Mouse (Mus musculus) urinary bladder, postnatal 4 days (tissue): Measurements from ENCODE around the gene Ice1.
A peak's percentile ranks its signal among the peaks of the same experiment; 100 is the strongest.

ENCODE experiments used
- DNase-seq, 2 experiments: peaks; one replicate each; pipeline ENCODE4 v3.0.0; 2021 to 2022; ENCODE audit warnings: low spot score in 2 of 2

Ice1 gene

DNA sequence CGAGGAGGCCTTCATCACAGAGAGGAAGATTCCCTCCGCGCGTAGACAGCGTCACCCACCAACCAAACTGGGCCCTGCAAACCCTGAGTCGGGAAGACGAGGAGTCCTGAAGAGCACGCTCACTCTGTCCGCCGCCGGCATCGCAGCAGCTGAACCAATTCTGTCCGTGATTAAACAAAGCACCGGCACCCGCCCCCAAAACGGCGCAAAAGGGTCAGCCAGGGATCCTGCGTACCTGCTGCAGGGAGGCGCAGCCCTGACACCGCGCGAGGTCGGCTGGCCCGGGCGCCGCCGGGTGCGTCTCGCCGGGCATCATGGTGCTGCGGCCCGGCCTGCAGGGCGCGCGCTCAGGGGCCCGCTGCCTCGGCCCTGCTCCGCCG, at the start of gene Ice1:
Gene Ice1, minus strand, starts transcription at position 353 of the 380 bp plus-strand sequence.
- no peak for DNase-seq

DNA sequence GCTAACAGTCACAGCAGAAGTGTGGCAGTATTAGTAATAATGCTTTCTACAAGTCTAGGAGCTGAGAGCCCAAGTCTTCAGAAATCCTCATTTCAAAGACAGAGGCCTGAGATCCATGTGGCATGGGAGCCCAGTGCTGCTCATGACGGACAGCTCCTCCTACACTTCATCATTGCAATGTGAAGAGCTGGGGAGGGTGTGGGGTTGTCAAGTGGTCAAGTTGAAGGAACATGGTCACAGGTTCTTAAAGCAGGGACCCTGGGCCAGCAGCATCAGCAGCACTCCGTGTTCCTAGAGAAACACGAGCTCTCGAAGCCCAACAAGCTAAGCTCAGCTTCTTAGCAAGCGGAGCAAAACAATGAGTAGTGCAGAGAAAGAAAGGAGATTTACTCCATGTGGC, 48.4 kb upstream of the Ice1 start:
- no peak for DNase-seq

DNA sequence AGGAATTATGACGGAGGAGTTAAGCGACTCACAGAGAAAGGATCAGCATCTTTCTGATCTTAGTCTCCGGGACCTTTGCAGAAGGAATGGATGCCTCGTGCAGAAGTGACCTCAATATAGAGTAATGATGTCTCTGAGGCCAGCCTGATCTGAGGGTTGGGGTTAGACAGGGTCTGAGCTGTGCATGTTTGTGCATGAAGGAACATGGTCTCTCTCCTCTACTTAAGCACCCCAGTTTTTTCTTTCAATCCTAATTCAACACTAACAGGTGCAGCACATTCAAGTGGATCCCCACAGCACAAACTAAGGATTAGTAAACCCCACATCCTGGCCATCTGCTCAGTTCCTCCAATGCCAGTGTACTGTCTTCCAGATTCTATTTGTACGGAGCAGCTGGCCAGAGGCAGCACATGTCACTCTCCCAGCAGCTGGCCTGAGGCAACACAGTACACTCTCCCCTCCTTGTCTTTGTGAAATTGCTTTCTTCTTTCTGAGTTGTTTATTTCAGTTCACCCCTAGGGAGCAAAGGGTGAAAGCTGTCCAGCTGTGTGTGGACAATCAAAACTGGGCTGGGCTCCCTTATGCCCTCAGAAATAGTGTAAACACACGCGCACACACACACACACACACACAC, 47.7 kb upstream of the Ice1 start:
- DNase-seq, result no peak

DNA sequence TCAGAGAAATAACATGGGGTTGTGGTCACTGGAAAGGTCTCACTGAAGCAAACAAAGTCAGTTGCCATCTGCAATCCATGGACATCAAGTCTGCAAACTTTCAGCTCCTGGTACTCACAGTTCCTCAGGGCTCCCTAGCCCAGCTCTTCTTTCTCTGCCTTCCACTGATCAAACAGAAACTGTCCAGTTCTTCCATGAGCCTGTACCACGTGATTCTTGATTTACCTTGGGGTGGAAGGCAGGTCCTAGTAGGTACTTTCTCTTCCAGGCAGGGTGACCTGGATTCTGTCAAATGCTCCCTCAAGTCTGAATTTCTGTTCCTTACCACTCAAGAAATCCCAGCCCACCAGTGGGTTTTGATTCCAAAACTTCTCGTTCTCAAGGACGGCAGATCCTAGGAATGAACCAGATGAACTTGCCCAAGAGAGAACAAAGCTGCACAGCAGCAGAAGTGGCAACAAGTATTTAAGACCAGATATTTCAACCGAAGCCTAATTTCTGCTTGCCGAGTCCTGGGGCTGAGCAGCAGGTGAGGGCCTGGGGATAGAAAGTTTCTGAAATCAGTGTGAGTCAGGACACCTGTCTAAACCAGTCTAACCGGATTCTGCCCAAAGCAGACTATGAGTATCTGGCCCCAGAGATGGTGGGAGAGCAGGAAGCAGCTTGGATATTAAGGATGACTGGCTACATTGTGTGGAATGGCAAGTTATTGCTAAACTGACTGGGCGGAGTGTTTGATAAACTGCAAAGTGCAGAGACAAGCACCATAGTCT, 44.2 kb upstream of the Ice1 start:
- DNase-seq, result no peak

DNA sequence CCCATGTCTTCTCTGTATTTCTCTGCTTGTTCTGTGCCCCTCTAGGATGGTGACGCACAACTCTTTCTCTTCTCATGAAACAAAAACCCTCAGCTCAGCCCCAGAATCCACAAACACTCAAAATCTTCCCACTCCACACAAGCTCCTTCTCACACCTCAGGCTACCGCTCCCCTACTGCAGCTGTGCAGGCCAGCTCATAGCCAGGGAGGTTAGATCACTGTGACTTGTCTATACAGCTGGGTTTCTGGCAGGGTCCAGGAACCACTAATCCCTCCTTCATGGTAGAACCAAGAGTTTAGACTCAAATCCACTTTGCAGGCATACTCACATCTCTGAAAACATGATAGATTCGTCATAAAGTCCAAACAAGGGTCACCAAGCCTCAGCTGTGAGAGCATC, 42.9 kb upstream of the Ice1 start:
- no peak for DNase-seq

DNA sequence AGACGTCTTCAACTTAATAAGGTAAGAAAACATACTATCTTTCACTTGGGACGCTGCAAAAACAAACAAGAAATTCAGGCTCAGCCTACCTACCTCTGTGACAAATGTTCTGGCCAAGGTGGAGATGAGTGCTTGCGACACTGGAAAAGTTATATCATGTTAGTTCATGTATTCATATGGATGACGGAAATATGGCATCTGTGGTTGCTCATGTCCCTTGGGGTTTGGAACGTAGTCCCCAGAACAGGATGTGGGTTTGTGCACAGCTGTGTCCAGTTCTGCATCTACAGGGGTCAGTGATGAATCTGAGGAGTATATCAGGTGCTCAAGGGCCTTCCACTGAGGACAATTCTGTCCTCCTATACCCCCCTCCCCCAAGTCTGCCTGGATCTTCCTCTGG, 40.3 kb upstream of the Ice1 start:
- DNase-seq, result no peak

DNA sequence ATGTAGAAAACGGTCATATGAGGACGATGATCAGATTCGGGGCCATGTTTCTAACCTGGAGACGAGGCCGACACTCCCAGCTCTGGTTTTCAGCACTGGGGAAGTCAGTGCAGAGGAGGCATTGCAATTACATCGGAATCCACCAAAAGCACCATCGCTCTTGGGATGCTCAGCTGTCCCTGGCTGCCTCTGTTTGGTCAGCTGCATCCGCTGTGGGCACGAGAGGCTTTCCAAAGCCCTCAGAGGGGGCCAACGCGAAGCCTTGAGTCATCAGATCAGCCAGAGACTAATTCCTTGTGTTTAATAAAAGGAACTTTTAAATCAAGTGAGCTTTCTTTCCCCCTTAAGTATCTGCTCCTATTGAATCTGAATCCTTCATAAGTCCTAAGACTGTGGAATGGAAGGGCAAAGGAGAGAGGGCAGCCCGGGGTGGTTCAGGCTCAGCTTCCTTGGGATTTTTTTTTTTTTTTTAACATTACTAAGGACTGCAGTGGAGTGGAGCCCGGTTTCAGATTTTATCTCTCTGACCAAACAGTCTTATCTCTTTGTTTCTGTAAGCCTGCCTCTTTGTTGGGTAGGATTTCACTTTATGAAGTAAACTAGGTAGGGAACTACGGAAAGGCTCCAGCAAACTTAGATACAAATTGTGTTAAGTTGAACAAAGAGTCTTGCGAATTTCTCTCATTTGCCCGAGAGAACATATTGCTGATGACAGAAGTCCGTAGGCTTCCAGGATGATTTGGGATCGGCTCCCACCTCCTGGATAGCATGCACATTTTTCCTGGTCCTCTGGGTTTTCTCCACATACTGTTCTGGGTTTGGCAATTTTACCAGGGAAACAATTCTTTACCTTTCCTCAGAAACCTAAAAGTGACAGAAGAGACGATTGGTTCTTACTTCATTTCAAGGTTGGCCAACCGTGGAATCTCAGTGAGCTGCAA, 39.1 kb upstream of the Ice1 start:
- DNase-seq, result no peak

DNA sequence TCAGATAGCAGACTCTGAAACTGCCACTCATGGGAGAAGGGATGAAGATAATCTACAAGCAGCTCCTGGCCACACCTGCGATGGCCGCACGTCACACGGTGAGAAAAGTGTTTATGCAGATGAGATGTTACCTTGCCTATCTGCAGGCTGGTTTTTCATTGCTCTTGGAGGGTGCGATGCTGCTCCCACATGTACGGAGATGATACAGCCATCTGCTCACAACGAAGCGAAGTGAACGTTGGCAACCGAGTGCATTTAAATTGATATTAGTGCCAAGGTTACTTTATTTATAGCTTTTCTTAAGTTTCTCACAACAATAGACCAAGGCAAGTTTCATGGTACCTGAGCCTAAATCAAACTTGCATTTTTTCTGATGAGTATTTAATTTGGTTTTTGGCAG, 37.6 kb upstream of the Ice1 start:
- DNase-seq, result no peak

DNA sequence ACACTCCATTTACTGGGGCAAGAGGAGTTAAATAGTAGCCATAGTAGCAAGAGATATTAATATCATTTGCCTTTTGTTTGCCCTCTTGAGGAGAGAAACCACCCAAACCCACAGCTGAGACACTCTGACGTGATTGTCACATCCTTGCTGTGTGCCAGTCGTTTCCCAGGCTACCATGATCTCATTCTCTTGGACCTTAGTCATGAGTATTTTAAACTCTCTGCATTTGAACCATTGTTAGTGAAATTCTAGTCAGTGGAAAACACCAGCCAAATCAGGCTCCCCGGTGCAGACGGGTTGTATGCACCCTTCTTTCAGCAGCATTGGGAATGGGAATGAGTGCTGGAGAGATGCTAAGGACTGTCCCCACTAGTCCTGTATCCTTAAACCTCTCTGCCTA, 32.6 kb upstream of the Ice1 start:
- DNase-seq, result no peak

DNA sequence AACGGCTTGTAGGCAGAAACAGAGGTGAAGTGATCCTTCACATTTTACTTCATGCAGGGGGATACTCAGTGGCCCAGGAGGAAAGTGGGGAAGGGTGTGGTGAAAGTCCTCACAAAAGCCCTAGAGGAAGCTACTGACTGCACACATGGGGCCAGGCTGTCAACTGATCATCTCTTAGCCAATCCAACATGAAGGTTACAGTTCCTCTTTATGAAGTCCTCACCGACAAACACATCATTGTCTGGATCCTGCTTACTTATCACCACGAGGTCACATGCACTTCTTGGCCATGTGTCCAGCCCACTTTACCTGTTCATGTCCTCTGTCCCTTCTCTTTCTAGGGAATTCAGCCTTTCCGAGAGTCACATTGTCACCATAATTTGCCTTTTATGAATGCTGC, 22.3 kb upstream of the Ice1 start:
- DNase-seq, result peak in 1 of 2 experiments; percentile 11

DNA sequence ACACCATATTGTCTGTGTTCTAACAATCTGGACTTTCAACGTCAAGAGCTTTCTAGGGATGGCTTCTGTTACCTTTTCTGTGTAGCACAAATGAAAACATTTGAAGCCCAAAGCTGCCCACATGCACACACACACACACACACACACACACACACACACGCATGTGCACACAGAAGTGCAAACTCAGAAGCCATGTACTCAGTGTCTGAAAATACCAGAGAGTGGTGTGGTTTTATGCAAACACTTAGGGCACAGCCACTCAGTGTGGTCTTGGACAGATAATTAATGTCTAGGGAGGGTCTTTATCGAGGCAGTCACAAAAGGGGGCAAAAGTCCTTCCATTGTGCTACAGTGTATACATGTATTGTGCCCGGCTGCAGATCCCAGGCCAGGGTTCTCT, 19.3 kb upstream of the Ice1 start:
- no peak for DNase-seq

DNA sequence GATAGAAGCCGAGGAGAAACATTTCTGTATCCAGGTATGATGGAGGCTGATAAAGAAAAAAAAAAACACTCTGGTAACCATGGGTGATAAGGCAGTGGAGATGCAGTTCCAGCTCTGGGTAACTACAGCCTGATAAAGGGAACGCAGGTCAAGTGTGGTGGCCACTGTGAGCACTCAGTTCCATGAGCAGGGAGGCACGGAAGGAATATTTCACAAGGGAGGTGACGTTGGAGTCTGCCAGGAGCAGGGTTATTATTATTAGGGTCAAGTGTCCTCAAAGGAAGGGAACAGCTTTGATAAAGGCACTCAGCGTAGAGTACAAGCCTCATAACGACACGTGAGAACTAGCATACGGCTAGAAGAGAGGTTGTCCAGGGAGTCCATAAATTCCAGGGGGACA, 18.9 kb upstream of the Ice1 start:
- DNase-seq, result no peak

DNA sequence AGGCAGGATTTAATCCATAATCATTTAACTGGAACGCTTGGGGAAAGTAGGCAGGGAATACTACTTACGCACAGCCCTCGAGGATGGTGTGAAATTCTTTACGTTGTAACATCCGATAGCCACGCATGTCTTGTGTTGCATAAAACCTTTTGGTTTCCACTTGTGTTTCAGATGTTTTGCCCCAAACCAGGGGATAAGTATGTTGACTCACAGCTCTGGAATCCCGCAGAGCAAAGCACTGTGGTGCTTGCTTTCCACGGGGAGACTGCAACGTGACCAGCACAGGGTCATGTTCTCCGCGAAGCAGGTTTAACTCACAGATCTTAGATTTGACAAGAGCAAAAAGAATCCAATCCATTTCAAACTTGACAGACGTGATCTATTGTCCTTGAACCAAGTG, 18.1 kb upstream of the Ice1 start:
- no peak for DNase-seq

DNA sequence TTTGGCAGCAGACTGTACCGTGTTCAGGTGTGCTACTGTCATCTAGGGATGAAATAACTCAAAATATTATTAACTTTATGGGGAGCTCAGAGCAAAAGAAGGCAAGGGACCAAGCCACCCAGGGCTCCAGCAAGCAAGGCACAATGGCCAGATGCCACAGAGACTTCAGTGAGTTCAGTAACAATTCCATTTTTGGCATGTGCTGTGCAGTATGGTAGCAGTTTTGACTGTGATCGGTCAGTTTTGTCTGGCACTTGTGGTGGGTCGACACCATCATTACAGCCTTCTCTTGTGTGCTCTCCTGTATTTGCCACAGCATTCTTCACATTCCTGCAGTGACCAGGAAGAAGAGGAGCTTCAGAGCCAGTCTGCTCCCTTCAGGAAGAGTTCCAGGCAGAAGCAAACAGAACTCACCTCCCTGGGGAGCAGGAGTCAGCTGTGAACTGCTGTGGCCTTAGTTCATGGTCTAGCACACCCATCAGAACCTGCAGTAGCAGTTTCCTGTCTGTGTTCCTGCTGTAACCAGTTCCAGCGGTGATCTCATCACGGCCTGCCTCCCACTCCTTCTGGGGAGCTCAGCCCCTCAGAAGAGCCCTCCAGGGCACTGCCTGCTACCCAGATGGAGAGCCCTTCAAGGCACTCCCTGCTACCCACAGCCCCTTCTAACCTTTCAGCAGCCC, 16.8 kb upstream of the Ice1 start:
- no peak for DNase-seq

DNA sequence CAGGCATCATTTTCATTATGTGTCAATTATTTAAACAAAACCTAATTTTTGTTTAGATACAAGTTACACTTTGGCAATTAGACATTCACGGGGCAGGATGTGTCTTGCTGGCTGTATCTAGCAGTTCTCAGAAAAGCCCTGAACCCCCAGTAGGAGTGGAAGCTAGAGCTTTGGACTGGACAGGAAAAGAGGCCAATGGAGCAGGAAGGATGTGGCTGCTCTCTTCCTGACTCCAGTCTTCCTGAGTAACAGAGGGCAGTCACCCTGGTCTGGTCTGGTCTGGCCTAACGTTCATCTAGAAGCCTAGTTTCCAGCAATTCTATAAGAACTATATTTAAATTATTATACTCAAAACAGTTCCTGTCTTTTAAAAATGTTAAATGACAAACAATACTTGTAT, 16.0 kb upstream of the Ice1 start:
- DNase-seq, result no peak

DNA sequence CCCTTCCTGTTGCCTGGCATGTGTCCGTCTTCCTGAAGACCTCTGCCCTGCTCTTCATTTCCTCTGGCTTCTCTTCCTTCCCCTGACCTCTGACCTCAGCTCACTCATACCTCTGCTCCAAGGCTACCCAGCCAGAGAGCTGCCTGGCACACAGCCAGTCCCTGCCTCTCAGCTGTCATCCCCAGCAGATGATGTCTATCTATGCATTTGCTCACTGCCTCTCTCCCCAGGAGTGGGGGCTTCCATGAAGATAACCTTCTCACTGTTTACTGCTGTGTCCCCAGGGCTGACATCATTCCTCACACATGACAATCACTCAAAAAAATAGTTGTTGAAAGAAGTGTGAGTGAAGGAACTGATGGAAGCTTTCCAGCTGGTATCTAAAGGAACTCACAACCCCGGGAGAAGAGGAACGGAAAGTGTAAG, 12.6 kb upstream of the Ice1 start:
- no peak for DNase-seq

DNA sequence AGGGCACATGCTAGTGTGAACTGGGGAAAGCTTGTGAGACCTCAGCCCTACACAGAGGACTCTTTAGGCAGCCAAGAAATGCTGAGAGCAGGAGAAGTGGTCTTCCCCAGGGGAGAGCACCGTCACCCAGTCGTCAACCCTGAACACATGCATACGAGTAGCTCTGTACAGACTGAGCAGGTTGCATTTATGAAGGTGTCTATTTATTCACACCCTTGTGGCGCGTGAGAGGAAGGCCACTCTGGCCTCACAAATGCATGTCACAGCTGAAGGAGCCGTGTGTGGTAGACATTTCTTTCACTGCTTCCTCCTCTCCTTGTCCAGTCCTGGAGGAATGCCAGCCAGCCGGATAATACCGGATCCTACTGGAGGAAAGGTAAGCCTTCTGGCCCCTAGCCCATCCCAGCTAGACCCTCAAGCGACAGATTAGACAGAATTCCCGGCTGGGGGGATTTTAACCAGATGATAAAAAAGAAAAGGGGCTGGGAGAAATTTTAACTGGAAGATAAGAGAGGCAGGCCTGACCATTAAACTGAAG, 8.6 kb upstream of the Ice1 start:
- no peak for DNase-seq

DNA sequence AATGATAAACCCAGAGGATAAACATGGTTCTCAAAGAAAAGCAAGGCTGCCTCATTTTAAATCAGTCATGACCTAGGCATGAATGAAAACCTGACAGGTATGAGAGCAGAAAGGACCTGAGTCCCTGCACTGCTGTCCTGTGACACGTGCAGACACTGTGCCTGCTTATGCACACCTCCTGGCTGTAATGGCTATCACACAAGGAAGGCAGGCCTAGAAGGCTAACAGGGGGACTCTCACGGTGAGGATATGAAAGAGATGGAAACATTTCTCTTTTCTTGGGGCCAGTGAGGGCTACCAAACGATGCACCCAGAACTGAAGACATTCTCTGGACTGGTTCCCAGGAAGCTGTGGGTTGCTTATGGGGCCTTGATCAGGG, 6.6 kb upstream of the Ice1 start:
- peak in 1 of 2 experiments; percentile 11 for DNase-seq

DNA sequence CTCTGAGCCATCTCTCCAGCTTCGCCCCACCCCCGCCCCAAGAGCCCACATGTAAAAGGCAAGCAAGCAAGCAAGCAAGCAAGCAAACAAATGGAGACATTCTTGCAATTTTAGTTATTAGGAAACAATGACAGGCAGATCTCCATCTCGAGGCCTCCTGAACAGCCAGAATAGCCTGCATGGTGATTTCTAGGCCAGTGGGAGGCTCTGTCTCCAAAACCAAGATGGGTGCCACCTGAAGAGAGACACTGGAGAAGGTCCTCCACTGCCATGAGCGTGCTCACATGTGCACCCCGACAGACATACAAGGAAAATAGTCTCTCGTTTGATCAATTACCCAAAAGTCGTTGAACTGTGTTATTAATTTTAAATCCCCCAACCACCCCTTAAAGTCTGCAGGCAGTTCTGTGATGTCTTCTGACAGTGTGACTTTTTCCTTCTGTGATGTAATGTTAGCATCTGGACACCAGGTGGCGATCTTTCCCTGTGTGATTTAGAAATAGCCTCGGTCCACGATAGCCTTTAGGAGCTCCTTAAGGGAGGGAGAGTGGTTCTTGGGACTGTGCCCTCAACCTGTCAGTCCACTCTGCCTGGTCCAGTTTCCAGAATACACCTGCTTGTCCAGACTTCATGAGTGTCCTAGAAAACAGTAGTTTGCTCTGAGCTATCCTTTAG, 6.1 kb upstream of the Ice1 start:
- DNase-seq, result peak in 1 of 2 experiments; percentile 21

DNA sequence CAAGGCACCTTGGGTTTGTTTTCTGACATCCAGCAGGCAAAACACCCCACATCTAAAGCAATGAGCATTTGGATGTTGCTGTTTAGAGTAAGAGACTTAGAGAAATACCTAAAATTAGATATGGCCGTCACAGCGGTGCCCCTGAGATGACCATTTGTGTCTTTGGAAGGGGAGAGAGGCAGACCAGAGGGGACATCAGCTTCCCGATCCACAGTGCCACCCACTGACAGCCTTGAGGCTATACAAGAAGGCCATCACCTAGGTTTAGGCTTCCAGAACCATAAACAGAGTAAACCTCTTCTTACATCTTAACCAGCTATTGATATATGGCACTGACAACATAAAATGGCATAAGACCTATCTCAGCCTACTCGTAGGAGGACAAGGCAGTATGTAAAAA, 4.5 kb upstream of the Ice1 start:
- DNase-seq, result no peak

DNA sequence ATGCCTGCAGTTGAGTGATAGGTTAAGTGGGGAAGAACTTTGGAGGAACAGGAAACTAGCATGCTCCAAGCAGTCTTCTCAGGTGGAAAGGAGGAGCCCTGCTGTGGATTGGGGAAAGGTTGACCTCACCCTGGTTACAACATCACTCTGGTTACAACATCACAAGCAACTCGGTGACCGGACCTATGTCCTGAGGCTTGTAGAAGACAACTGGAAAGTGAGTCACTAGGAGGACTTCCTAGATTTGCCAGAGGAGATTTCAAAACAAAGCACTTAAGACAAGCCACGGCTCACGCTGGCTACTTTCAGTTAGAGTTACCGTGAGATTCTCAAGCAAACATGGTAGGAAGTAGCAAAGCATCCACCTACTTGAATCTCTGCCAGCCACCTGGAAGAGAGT, 3.9 kb upstream of the Ice1 start:
- peak in 1 of 2 experiments; percentile 10 for DNase-seq
